Mouse (Mus musculus) kidney, embryonic 14.5 days (tissue): ENCODE results near the gene Pax4. TPM values are rescaled to one million over a fixed set of nuclear protein-coding genes. Genes with fewer than 3 reads are reported as not detected.
A peak's percentile ranks its signal among the peaks of the same experiment; 100 is the strongest.

Source experiments
- ATAC-seq: fragments of 200-750 bp; cut with Nextera tagmentation; 2 replicates; pipeline ENCODE4 v1.8.0; 2017; ENCODE audit warnings: moderate number of reproducible peaks, mild to moderate bottlenecking, moderate TSS enrichment, moderate library complexity; ENCODE audit not compliant: low FRiP score, low TSS enrichment
- H3K27ac ChIP-seq: fragments of 300-500 bp; sonication (generic); 2 replicates; pipeline ENCODE4 v1.5.1; 2014; ENCODE audit warnings: low read depth, mild to moderate bottlenecking, low read length, moderate library complexity, mixed read lengths
- H3K27me3 ChIP-seq: fragments of 300-500 bp; sonication (generic); 2 replicates; pipeline ENCODE4 v1.6.1; 2014; ENCODE audit warnings: mild to moderate bottlenecking, low read length; ENCODE audit not compliant: control insufficient read depth, insufficient read depth
- H3K36me3 ChIP-seq: fragments of 300-500 bp; sonication (generic); 2 replicates; pipeline ENCODE4 v1.6.1; 2014; ENCODE audit warnings: low read length, mixed read lengths; ENCODE audit not compliant: control insufficient read depth, insufficient read depth
- H3K4me1 ChIP-seq: fragments of 300-500 bp; sonication (generic); 2 replicates; pipeline ENCODE4 v1.6.1; 2014; ENCODE audit warnings: low read length, mixed read lengths; ENCODE audit not compliant: control insufficient read depth, insufficient read depth
- H3K4me2 ChIP-seq: fragments of 300-500 bp; sonication (generic); replicated peaks from 2 replicates; pipeline ENCODE4 v1.6.1; 2014; ENCODE audit warnings: low read depth, mild to moderate bottlenecking, low read length
- H3K4me3 ChIP-seq: fragments of 300-500 bp; sonication (generic); 2 replicates; pipeline ENCODE4 v1.5.1; 2014; ENCODE audit warnings: mild to moderate bottlenecking, low read length
- H3K9ac ChIP-seq: fragments of 300-500 bp; sonication (generic); 2 replicates; pipeline ENCODE4 v1.6.1; 2014; ENCODE audit warnings: low read depth, mild to moderate bottlenecking, low read length, moderate library complexity
- H3K9me3 ChIP-seq: fragments of 300-500 bp; sonication (generic); 2 replicates; pipeline ENCODE4 v1.6.1; 2016; ENCODE audit warnings: low read length; ENCODE audit not compliant: control insufficient read depth
- WGBS: fragments of 180-500 bp; shearing (Covaris S2); extraction: QIAGEN DNeasy Blood & Tissue Kit; methylation state at CpG from one replicate; pipeline ENCODE4 v1.1.7; 2014; 5-methylcytosine and 5-hydroxymethylcytosine counted together
- polyA plus RNA-seq: library from polyadenylated mRNA; unstranded; fragments of >200 nt; fragmentation: Nextera tagmentation; extraction: Ambion mirVana; gene quantifications from 2 replicates; pipeline ENCODE4 v1.2.1, GENCODE M21; 2014

Pax4 gene
- polyA plus RNA-seq, 1 experiment from 2014 or later, result not detected

DNA sequence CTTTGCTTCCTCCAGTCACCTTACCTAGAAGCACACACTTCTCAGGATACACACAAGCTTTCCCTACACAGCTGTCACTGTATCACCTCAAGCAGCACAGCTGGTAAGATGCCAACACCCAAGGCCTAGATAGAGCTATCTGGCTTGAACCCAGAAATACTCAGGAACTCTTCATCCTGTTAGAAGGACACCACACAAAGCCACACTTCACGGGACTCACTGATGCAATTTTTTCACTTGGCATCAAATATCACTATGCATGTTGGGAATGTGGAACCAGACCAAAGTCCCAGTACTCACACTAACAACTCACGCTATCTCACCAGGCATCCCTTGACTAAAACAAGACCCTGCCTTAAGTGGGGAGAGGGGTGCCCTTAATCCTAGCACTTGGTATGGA, 29.5 kb downstream of the Pax4 start:
- ATAC-seq, result no peak
- Histone ChIP-seq H3K36me3 (peaks cover 32% of the 10 kb centered on the region), H3K4me2 (no peak overlapping the region), H3K4me3 (no peak overlapping the region), H3K9me3 (no peaks in the 10 kb centered on the region), H3K4me1 (peaks cover 30% of the 10 kb centered on the region), H3K27me3 (no peaks in the 10 kb centered on the region), H3K27ac (no peak overlapping the region), H3K9ac (no peak overlapping the region)
- WGBS, result 77% methylated on average over 2 of the region's 2 CpGs

DNA sequence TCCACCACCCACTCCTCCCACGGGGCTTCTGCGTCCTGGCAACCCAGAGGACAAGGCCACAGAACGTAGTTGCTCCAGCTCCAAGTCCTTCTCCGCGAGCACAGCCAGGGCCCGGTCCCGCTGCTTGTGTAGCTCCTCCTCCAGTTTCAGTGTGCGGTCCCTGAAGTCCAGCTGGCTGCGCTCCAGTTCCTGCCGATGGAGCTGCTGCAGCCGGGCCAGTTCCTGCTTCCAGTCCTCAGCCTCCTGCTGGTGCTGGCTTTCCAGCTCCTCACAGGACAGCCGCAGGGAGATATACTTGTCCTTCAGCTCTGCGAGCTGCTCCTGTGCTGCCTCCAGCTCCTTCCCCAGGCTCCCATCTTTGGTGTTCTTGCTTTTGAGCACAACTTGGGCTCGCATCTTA, 30.7 kb downstream of the Pax4 start:
- H3K4me1 ChIP-seq, result peaks cover 30% of the 10 kb centered on the region
- 66% methylated on average over 14 of the region's 14 CpGs for WGBS
- H3K36me3 ChIP-seq, result peaks cover 32% of the 10 kb centered on the region
- H3K9ac ChIP-seq, result no peak overlapping the region
- no peaks in the 10 kb centered on the region for H3K27me3 ChIP-seq
- no peak overlapping the region for H3K4me3 ChIP-seq
- H3K9me3 ChIP-seq, result no peaks in the 10 kb centered on the region
- ATAC-seq, result no peak
- H3K4me2 ChIP-seq, result peak overlapping the region; percentile 15; the same call in 1 of the 2 replicates
- H3K27ac ChIP-seq, result no peak overlapping the region

DNA sequence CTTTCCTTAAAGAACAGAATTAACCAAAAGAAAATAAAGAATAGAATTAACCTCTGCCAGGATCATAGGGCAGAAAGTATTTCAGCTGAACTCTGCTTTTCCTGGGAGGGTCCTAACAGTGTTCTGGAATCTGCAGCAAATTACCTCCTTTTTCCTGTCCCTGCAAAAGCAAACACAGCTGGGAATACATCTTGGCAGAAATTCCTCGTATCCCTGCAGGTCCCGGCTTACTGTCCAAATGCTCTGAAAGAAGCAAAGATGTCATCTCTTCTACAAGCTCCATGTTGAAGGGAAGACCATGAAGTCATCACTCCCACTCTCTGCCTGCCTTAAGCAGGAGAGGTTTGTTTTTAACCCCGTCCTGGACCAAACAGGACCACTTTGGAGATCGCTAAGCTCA, 32.2 kb downstream of the Pax4 start:
- no peak overlapping the region for H3K4me2 ChIP-seq
- peaks cover 28% of the 10 kb centered on the region for H3K4me1 ChIP-seq
- H3K36me3 ChIP-seq, result peaks cover 32% of the 10 kb centered on the region
- H3K4me3 ChIP-seq, result no peak overlapping the region
- 61% methylated on average over 4 of the region's 4 CpGs for WGBS
- ATAC-seq, result no peak
- H3K9ac ChIP-seq, result no peak overlapping the region
- no peaks in the 10 kb centered on the region for H3K9me3 ChIP-seq
- no peak overlapping the region for H3K27ac ChIP-seq
- H3K27me3 ChIP-seq, result no peaks in the 10 kb centered on the region

DNA sequence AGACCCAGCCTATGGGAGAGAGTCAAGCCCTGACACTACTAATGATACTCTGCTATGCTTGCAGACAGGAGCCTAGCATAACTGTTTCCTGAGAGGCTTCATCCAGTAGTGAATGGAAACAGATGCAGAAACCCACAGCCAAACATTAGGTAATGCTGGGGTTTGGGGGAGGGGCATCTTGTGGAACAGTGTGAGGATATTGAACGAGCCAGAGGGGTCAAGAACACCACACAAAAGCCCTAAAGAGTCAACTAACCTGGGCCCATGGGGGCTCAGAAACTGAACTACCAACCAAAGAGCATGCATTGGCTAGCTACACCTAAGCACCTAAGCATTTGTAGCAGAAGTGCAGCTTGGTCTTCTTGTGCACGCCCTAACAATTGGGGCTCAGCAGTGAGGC, 37.9 kb downstream of the Pax4 start:
- H3K27me3 ChIP-seq, result no peaks in the 10 kb centered on the region
- H3K9ac ChIP-seq, result no peak overlapping the region
- 88% methylated on average over 2 of the region's 2 CpGs for WGBS
- no peaks in the 10 kb centered on the region for H3K4me1 ChIP-seq
- H3K9me3 ChIP-seq, result no peaks in the 10 kb centered on the region
- H3K27ac ChIP-seq, result no peak overlapping the region
- H3K36me3 ChIP-seq, result peaks cover 9% of the 10 kb centered on the region
- ATAC-seq, result no peak
- no peak overlapping the region for H3K4me2 ChIP-seq
- H3K4me3 ChIP-seq, result no peak overlapping the region

DNA sequence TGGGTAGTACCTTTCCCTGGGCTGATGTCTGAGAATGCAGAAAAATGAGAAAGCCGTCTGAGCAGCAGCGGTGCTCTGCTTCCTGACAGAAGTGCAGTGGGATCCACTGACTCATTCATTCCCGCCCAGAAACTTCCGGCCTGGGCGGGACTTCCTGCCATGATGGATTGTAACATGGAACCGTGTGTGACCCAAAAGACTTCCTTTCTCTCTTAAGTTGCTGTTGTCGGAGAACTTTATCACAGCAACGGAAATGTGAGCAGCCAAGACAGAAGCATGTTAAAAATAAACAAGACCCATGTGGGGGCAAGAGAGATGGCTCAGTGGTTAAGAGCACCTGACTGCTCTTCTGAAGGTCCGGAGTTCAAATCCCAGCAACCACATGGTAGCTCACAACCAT, 39.1 kb downstream of the Pax4 start:
- no peak overlapping the region for H3K4me2 ChIP-seq
- 76% methylated on average over 9 of the region's 9 CpGs for WGBS
- no peak overlapping the region for H3K27ac ChIP-seq

DNA sequence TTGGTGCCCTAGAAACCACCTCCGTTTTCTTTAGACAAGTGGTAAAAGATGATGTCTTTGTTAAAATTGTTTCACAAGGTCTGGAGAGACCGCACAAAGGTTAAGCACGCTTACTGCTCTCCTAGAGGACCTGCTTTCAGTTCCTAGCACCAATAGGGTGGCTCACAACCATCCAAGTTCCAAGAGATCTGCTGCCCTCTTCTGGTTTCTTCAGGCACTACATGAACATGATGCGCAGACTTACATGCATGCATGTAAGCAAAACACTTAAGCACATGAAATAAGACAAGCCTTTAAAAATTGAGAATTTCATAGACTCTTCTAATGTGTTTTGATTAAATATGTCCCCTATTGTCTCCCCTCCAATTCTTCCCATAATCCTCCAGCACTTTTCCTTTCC, 49.4 kb downstream of the Pax4 start:
- WGBS, result 92% methylated on average over 4 of the region's 4 CpGs
- Histone ChIP-seq H3K36me3 (no peaks in the 10 kb centered on the region), H3K27ac (no peak overlapping the region), H3K4me3 (no peak overlapping the region), H3K4me2 (no peak overlapping the region), H3K27me3 (peaks cover 22% of the 10 kb centered on the region; the same call in 1 of the 2 replicates), H3K9ac (no peak overlapping the region), H3K4me1 (no peaks in the 10 kb centered on the region), H3K9me3 (peaks cover 5% of the 10 kb centered on the region; the same call in 1 of the 2 replicates)
- ATAC-seq, result no peak

More for the DNA sequence above, 39.1 kb downstream of the Pax4 start:
- Histone ChIP-seq H3K4me3 (no peak overlapping the region), H3K9me3 (no peaks in the 10 kb centered on the region), H3K27me3 (no peaks in the 10 kb centered on the region), H3K36me3 (peaks cover 1% of the 10 kb centered on the region; the same call in 1 of the 2 replicates), H3K9ac (no peak overlapping the region), H3K4me1 (no peaks in the 10 kb centered on the region)
- ATAC-seq, result no peak

DNA sequence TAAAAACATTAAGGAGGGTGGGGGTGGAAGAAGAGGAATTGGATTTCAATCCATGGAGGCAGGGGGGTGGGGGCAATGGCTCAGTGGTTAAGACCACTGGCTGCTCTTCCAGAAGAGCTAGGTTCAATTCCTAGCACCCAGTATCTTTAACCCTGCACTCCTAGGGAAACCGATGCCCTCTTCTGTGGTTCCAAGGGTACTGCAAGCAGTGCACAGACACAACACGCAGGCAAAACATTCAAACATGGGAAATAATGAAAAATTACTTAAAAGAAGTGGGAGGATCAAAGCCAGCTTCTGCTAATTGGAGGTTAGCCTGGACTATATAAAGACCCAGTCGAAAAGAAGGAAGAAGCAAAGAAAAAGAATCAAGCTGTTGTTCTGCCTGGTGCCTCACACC, 50.4 kb downstream of the Pax4 start:
- H3K4me2 ChIP-seq, result no peak overlapping the region
- H3K27me3 ChIP-seq, result peaks cover 22% of the 10 kb centered on the region; the same call in 1 of the 2 replicates
- no peak overlapping the region for H3K27ac ChIP-seq
- WGBS, result 87% methylated on average over 3 of the region's 3 CpGs
- H3K9ac ChIP-seq, result no peak overlapping the region
- H3K9me3 ChIP-seq, result peaks cover 5% of the 10 kb centered on the region; the same call in 1 of the 2 replicates
- H3K4me3 ChIP-seq, result no peak overlapping the region
- no peak for ATAC-seq
- no peaks in the 10 kb centered on the region for H3K4me1 ChIP-seq
- H3K36me3 ChIP-seq, result no peaks in the 10 kb centered on the region

DNA sequence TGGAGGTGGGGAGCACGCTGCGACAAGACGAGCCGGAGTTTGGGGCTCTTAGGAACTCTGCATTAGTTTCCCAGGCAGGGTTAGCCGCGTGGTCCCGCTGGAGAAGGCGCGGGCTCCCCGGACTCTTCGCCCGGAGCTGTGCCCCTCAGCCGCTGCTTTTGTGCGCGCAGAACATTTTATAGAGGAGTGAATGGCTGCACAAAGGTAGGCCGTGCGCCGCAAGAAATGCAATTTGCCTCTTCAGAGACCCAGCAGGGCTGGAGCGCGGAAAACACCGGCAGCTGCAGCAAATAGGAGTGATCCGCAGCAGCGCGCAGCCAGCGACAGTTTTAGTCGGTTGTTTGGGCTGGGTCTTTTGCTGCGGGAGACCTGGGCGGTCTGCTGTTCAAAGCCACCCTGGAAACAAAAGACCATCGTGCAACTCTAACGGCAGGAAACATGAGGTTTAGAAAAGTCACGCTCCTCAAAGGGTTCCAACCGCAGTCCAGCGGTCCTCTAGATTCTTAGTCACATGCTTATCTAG, 51.4 kb downstream of the Pax4 start, which contains the start of gene Zfp800:
Gene Zfp800, minus strand, starts transcription at position 325 of the 523 bp plus-strand sequence.
- peak within 1 kb of the TSS; percentile 56 for H3K4me2 ChIP-seq
- under 1% methylated on average over 33 of the region's 33 CpGs for WGBS
- peak within 1 kb of the TSS; percentile 23; the same call in 1 of the 2 replicates for H3K9ac ChIP-seq
- H3K9me3 ChIP-seq, result peaks cover 5% of the 10 kb centered on the region; the same call in 1 of the 2 replicates
- peaks cover 22% of the 10 kb centered on the region; the same call in 1 of the 2 replicates for H3K27me3 ChIP-seq
- peak; percentile 75; the same call in 1 of the 2 replicates for ATAC-seq
- H3K27ac ChIP-seq, result no peak within 1 kb of the TSS
- peak within 1 kb of the TSS; percentile 43 for H3K4me3 ChIP-seq
- no peaks in the 10 kb centered on the region for H3K4me1 ChIP-seq
- H3K36me3 ChIP-seq, result no peaks in the 10 kb centered on the region

DNA sequence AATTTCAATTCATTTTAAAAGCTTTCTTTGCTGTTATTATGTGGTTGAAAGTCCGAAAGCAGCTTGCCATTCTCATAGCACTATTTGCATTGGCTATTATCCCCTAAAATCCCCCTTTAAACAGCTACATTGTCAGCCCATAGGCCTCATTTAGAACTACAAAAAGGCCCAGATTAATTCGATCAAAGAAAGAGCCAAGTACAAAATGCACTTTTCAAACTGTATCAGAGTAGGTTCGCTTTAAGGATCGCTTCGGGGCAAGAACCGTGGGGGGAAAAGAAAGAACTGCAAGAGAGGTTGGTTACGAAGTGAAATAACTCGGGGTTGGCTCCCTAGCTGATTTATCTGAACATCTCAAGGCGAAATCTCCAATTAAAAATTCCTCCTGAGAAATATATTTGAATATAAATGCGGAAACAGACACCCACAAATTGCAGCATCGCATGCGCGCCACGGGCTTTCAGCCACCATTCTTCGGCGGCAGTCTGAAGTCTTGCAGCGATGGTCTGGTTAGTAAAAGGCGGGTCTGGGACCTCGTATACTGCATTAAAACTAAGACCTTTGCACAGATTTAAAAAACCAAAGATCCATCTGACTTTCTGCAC, 52.2 kb downstream of the Pax4 start:
- no peaks in the 10 kb centered on the region for H3K36me3 ChIP-seq
- no peak overlapping the region for H3K27ac ChIP-seq
- H3K4me1 ChIP-seq, result no peaks in the 10 kb centered on the region
- peaks cover 22% of the 10 kb centered on the region; the same call in 1 of the 2 replicates for H3K27me3 ChIP-seq
- H3K4me2 ChIP-seq, result peak overlapping the region; percentile 56
- peak overlapping the region; percentile 23; the same call in 1 of the 2 replicates for H3K9ac ChIP-seq
- WGBS, result 3% methylated on average over 19 of the region's 19 CpGs
- peak overlapping the region; percentile 43 for H3K4me3 ChIP-seq
- ATAC-seq, result no peak
- H3K9me3 ChIP-seq, result peaks cover 5% of the 10 kb centered on the region; the same call in 1 of the 2 replicates
